8 mouse cellular contexts compared by ENCODE assay signal in the genomic region with DNA sequence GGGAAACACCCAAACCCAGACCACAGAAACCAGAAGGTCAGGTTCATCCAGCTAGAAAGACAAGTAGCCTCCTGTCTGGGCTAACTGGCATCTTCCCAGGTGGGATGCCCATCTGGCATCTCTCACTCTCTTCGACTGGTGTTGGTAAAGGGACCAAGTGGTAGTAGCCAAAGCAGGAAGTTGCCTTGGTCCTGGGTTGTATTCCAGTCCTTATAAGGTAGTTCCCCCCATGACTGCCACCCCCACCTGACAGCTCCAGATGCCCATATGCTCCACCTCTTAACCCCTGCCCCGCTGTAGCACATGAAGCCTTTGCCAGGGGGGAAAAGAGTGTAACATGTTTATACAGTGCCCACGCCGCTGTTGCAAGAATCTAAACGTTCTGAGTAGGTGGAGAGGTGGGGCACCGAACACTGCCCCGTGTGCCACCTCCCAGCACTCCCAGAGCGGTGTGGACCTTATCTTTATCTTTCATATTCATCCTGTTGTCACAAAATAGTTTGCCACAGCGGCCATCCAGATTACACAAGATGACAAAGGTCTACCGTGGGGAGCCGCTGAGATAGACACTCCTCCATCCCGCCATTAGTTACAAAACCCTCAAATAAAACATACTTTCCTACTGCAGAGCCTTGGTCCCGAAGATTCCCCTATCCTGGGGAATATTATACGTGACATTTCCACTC. TPM values are rescaled to one million over a fixed set of nuclear protein-coding genes. Genes with fewer than 3 reads are reported as not detected.
DNase-seq lines count a peak whose midpoint lies in the region; ATAC-seq and TF ChIP-seq lines count a peak whose summit lies in the region.

No protein-coding gene starts in this region.

- peak overlapping the region; percentile 85 for H3K27ac ChIP-seq in heart, embryonic 12.5 days (ENCODE audit: poor library complexity, severe bottlenecking)
- H3K27ac ChIP-seq in limb, embryonic 15.5 days: peak overlapping the region; percentile 61

- peaks cover 24% of the 10 kb centered on the region for H3K79me2 ChIP-seq in myocyte (ENCODE audit: control insufficient read depth, insufficient read depth)

- TF ChIP-seq POLR2A in myocyte (IDR thresholded peaks at IDR 0.05; ENCODE audit: insufficient read length, low read depth): peak; percentile 43

- peak overlapping the region; percentile 81 for H3ac ChIP-seq in myocyte (ENCODE audit: control insufficient read depth, insufficient read length)

- H3K9me3 ChIP-seq in heart, embryonic 12.5 days (replicated peaks): no peaks in the 10 kb centered on the region
- no peaks in the 10 kb centered on the region for H3K9me3 ChIP-seq in limb, embryonic 15.5 days

- H3K4me2 ChIP-seq in heart, embryonic 12.5 days: peak overlapping the region; percentile 90
- peak overlapping the region; percentile 92 for H3K4me2 ChIP-seq in limb, embryonic 15.5 days
- peak overlapping the region; percentile 92 for H3K4me2 ChIP-seq in myocyte (ENCODE audit: low read depth)

- 15% methylated on average over 14 of the region's 14 CpGs for WGBS in heart, embryonic 12.5 days
- 19% methylated on average over 14 of the region's 14 CpGs for whole genome bisulfite sequencing in limb, embryonic 15.5 days

- H3K4me3 ChIP-seq in heart, embryonic 12.5 days: peak overlapping the region; percentile 98
- peak overlapping the region; percentile 93 for H3K4me3 ChIP-seq in limb, embryonic 15.5 days
- H3K4me3 ChIP-seq in myocyte: peak overlapping the region; percentile 76

- H3K9ac ChIP-seq in heart, embryonic 12.5 days: peak overlapping the region; percentile 98
- H3K9ac ChIP-seq in limb, embryonic 15.5 days: peak overlapping the region; percentile 89

- no peaks in the 10 kb centered on the region for H3K27me3 ChIP-seq in heart, embryonic 12.5 days (replicated peaks)
- H3K27me3 ChIP-seq in limb, embryonic 15.5 days: no peaks in the 10 kb centered on the region
- no peaks in the 10 kb centered on the region for H3K27me3 ChIP-seq in myocyte (ENCODE audit: control insufficient read depth, insufficient read depth, insufficient read length)

- H3K36me3 ChIP-seq in heart, embryonic 12.5 days: peaks cover 42% of the 10 kb centered on the region
- peaks cover 33% of the 10 kb centered on the region for H3K36me3 ChIP-seq in limb, embryonic 15.5 days
- H3K36me3 ChIP-seq in myocyte (ENCODE audit: control insufficient read depth, insufficient read depth): peaks cover 16% of the 10 kb centered on the region

- ATAC-seq in heart, embryonic 12.5 days (ENCODE audit: insufficient number of reproducible peaks, low FRiP score): no peak
- ATAC-seq in limb, embryonic 15.5 days (ENCODE audit: insufficient number of reproducible peaks, low FRiP score, low TSS enrichment, low read depth): no peak
- ATAC-seq in frontal cortex, adult (ENCODE audit: low TSS enrichment): no peak

- DNase-seq in lung, adult 18-20 months: peak; percentile 56 to 58
- no peak for DNase-seq in lung, postnatal 14 days
- DNase-seq in cerebellum, postnatal 14 days: peak; percentile 70 to 71
- DNase-seq in adrenal gland, adult 8-10 months: no peak

- peaks cover 29% of the 10 kb centered on the region for H3K4me1 ChIP-seq in heart, embryonic 12.5 days (replicated peaks)
- H3K4me1 ChIP-seq in limb, embryonic 15.5 days: peaks cover 50% of the 10 kb centered on the region

TF ChIP-seq in myocyte, 11 proteins besides CTCF, POLR2A, EP300 and RAD21:
- TF ChIP-seq POLR2AphosphoS2 (IDR thresholded peaks at IDR 0.05; ENCODE audit: insufficient read length, low read depth) (peak; percentile 50), USF1 (IDR thresholded peaks at IDR 0.05; ENCODE audit: low read depth) (peak; percentile 18), SRF (IDR thresholded peaks at IDR 0.05; ENCODE audit: control insufficient read depth, insufficient read length, low read depth) (peak; percentile 88), CEBPB (IDR thresholded peaks at IDR 0.05; ENCODE audit: insufficient read depth, poor library complexity, severe bottlenecking) (no peak), MYOD1 (IDR thresholded peaks at IDR 0.05; ENCODE audit: control insufficient read depth in 1 of 3, insufficient read length in 2 of 3, low read depth in 2 of 3) (peak in 1 of 3 experiments; percentile 24), REST (IDR thresholded peaks at IDR 0.05; ENCODE audit: insufficient read depth, insufficient read length) (no peak)

RNA-seq across cellular contexts. Expression of gene Sun2, which starts 1.0 kb away (rescaled TPM):
- polyA plus RNA-seq in heart, embryonic 12.5 days (2016; fragmentation: Nextera tagmentation; extraction: Ambion mirVana): 4.5 and 4.9 TPM in 2 replicates
- polyA plus RNA-seq in limb, embryonic 15.5 days (2015; fragmentation: Nextera tagmentation; extraction: Ambion mirVana): 5.4 and 6.0 TPM in 2 replicates
- polyA plus RNA-seq in myocyte (2012; fragmentation: generic; extraction: Trizol): 78.0 TPM
- 10 to 100 TPM; 48.3 to 71.4 (median 53.9) TPM for total RNA-seq in adrenal gland, adult 8-10 months (2022)

RNA-seq across cellular contexts. Expression of gene Dnal4, which starts 36.3 kb away (rescaled TPM):
- polyA plus RNA-seq in heart, embryonic 12.5 days (2016; fragmentation: Nextera tagmentation; extraction: Ambion mirVana): 37.1 TPM in 2 replicates
- polyA plus RNA-seq in limb, embryonic 15.5 days (2015; fragmentation: Nextera tagmentation; extraction: Ambion mirVana): 67.1 and 70.2 TPM in 2 replicates
- polyA plus RNA-seq in myocyte (2012; fragmentation: generic; extraction: Trizol): 66.8 TPM
- 10 to 100 TPM; 22.0 to 27.1 (median 23.5) TPM for total RNA-seq in adrenal gland, adult 8-10 months (2022)

RNA-seq across cellular contexts. Expression of gene Gtpbp1, which starts 50.7 kb away (rescaled TPM):
- polyA plus RNA-seq in heart, embryonic 12.5 days (2016; fragmentation: Nextera tagmentation; extraction: Ambion mirVana): 32.8 and 33.6 TPM in 2 replicates
- 35.0 and 36.0 TPM in 2 replicates for polyA plus RNA-seq in limb, embryonic 15.5 days (2015; fragmentation: Nextera tagmentation; extraction: Ambion mirVana)
- polyA plus RNA-seq in myocyte (2012; fragmentation: generic; extraction: Trizol): 52.7 TPM
- 10 to 100 TPM; 27.2 to 43.1 (median 32.1) TPM for total RNA-seq in adrenal gland, adult 8-10 months (2022)

RNA-seq across cellular contexts. Expression of gene Josd1, which starts 53.6 kb away (rescaled TPM):
- polyA plus RNA-seq in heart, embryonic 12.5 days (2016; fragmentation: Nextera tagmentation; extraction: Ambion mirVana): 29.0 and 29.1 TPM in 2 replicates
- polyA plus RNA-seq in limb, embryonic 15.5 days (2015; fragmentation: Nextera tagmentation; extraction: Ambion mirVana): 20.2 and 27.8 TPM in 2 replicates
- 40.6 TPM for polyA plus RNA-seq in myocyte (2012; fragmentation: generic; extraction: Trizol)
- total RNA-seq in adrenal gland, adult 8-10 months (2022): 10 to 100 TPM; 22.8 to 30.3 (median 25.0) TPM

Comparison
In these comparisons a context has a peak if more than half of its experiments do, and no peak if none do; other contexts are left out.
1. DNase-seq: peak in lung, adult 18-20 months (2 of 2) and cerebellum, postnatal 14 days (2 of 2); none in lung, postnatal 14 days (single experiment) and adrenal gland, adult 8-10 months (single experiment).
2. RNA of gene Sun2, which starts 1.0 kb away (polyA plus RNA-seq): 78.0 TPM in myocyte (single experiment); 5.4 to 6.0 TPM in limb, embryonic 15.5 days and 4.5 to 4.9 TPM in heart, embryonic 12.5 days; every median in the first group is over 10 times any median in the second.
3. Peak in every context shown above with its lines, with median percentiles within 50 percentile points of each other: H3K4me2 ChIP-seq and H3K4me3 ChIP-seq.